Mouse (Mus musculus) thymus, adult 2 months (tissue): ENCODE data around the gene Wap.
A peak's percentile ranks its signal among the peaks of the same experiment; 100 is the strongest.

Source experiments
- CTCF ChIP-seq: fragments of 200-500 bp; IDR thresholded peaks from 2 replicates; pipeline ENCODE4 v1.5.1; 2012; ENCODE audit warnings: mild to moderate bottlenecking, control low read depth, low read length, moderate library complexity, borderline replicate concordance; ENCODE audit not compliant: control insufficient read depth, poor library complexity, insufficient read depth; ENCODE audit errors: extremely low read depth
- POLR2A ChIP-seq: fragments of 200-500 bp; IDR thresholded peaks from 2 replicates; pipeline ENCODE4 v1.6.1; 2012; ENCODE audit warnings: mild to moderate bottlenecking, low read length, control low read depth, moderate library complexity; ENCODE audit not compliant: control insufficient read depth, poor library complexity, insufficient read depth; ENCODE audit errors: extremely low read depth

DNA sequence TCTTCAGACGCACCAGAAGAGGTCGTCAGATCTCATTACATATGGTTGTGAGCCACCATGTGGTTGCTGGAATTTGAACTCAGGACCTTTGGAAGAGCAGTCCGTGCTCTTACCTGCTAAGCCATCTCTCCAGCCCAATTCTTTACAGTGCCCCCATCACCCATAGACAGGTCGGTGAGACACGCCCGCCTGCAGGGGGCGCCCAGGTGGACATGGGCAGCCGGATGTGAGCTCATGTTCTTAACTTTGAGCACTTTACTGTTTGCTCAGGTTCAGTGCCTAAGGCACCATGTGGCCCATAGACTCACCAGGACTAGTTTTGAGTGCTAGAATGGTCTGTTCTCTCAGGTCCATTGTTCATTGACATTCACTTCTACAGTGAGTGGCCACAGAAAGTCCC, 2.3 kb downstream of the Wap start:
- TF ChIP-seq CTCF, result 0 out of 2 replicates have a peak, but pooled peaks have one; percentile 21
- no peak for TF ChIP-seq POLR2A
